Mouse (Mus musculus) forelimb bud, embryonic 11.5 days (tissue): ENCODE measurements around the gene Usp2.

ENCODE experiments used
- DNase-seq: peaks from one replicate; pipeline ENCODE4 v3.0.0-alpha.2; 2012; ENCODE audit warnings: low read depth, low spot score

The Usp2 gene

GRCm38 (mm10) chr9:44075276-44075995 is 8.6 kb downstream of the Usp2 start:
- DNase-seq: no peak

- DNase-seq: no peak
Measured at GRCm38 (mm10) chr9:44075996-44076763, 9.4 kb downstream of the Usp2 start.

- DNase-seq: no peak
Measured at GRCm38 (mm10) chr9:44076764-44077120, 9.9 kb downstream of the Usp2 start.

- DNase-seq: no peak
Measured at GRCm38 (mm10) chr9:44077266-44077910, 10.6 kb downstream of the Usp2 start.

- no peak for DNase-seq
Measured at GRCm38 (mm10) chr9:44078136-44078797, 11.4 kb downstream of the Usp2 start.

- no peak for DNase-seq
Measured at GRCm38 (mm10) chr9:44078955-44079756, 12.3 kb downstream of the Usp2 start.

- DNase-seq: no peak
Measured at GRCm38 (mm10) chr9:44079997-44080780, 13.4 kb downstream of the Usp2 start.

- DNase-seq: no peak
Measured at GRCm38 (mm10) chr9:44080953-44081352, 14.1 kb downstream of the Usp2 start.

- DNase-seq: no peak
Measured at GRCm38 (mm10) chr9:44081581-44081980, 14.8 kb downstream of the Usp2 start.

GRCm38 (mm10) chr9:44082266-44082665 is 15.4 kb downstream of the Usp2 start:
- no peak for DNase-seq

GRCm38 (mm10) chr9:44083392-44084121 is 16.7 kb downstream of the Usp2 start:
- DNase-seq: no peak

GRCm38 (mm10) chr9:44084236-44084635 is 17.4 kb downstream of the Usp2 start:
- no peak for DNase-seq

- DNase-seq: peak; percentile 58
Measured at GRCm38 (mm10) chr9:44084659-44085229, 17.9 kb downstream of the Usp2 start.

- no peak for DNase-seq
Measured at GRCm38 (mm10) chr9:44085276-44085675, 18.5 kb downstream of the Usp2 start.

GRCm38 (mm10) chr9:44085741-44086665 is 19.2 kb downstream of the Usp2 start:
- DNase-seq: no peak

- DNase-seq: no peak
Measured at GRCm38 (mm10) chr9:44086960-44087359, 20.1 kb downstream of the Usp2 start.

GRCm38 (mm10) chr9:44087761-44088455 is 21.1 kb downstream of the Usp2 start:
- no peak for DNase-seq
